8 mouse cellular contexts compared by ENCODE assay signal in the genomic region with DNA sequence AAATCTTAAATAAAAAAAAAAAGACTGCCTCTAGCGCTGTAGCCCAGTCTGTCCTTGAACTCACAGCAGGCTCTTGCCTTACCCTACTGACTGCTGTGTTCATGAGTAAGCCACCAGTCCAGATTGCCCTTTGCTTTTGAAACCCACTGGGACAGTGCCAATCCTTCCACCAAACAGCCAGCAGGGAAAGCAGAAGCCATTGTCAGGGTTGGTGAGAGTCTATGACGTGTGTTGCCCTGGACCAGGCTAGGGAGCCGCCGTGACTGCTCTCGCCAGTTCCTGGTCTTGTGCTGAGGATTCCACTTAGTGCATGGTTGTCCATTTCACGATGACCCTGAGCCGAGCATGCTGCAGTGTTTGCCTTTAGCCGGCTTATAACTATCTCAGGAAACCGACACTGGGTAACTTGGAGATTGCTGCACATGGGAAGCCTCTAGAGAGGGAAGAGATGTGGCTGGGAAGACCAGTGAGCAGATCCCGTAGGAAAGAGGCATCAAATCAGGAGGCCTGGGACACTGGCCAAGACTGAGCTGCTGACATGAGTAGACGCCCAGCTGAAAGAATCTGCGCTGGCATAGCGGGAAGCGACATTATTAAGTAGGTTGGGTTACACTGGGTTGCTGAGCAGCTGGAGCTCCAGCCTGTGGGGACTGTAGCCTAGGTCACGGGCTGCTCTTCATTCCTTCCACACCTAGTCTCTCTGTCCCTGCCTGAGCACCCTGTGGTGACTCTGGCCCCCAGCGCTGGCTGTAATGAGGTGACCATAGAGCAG. TPM values are rescaled to one million over a fixed set of nuclear protein-coding genes. Genes with fewer than 3 reads are reported as not detected.
A peak's percentile ranks its signal among the peaks of the same experiment; 100 is the strongest.
DNase-seq lines count a peak whose midpoint lies in the region; ATAC-seq and TF ChIP-seq lines count a peak whose summit lies in the region.

No protein-coding gene starts in this region.

- no peak for ATAC-seq in megakaryocyte, adult 5-6 weeks (ENCODE audit: poor library complexity, severe bottlenecking)
- no peak for ATAC-seq in erythroid progenitor cell, adult 5-6 weeks (replicated peaks; ENCODE audit: low FRiP score, poor library complexity, severe bottlenecking)

- no peak for TF ChIP-seq POLR2A in cerebellum, adult 2 months (IDR thresholded peaks at IDR 0.05; ENCODE audit: borderline replicate concordance, insufficient read depth, low read length)

- no peak overlapping the region for H3K27ac ChIP-seq in cerebellum, adult 2 months (ENCODE audit: insufficient read depth, low read length)

- H3K36me3 ChIP-seq in megakaryocyte, embryonic 14.5 days (replicated peaks; ENCODE audit: low read length), result peaks cover 65% of the 10 kb centered on the region

- H3K4me1 ChIP-seq in cerebellum, adult 2 months (ENCODE audit: control insufficient read depth, insufficient read depth, low read length), result peaks cover 32% of the 10 kb centered on the region
- H3K4me1 ChIP-seq in megakaryocyte, embryonic 14.5 days, result peaks cover 81% of the 10 kb centered on the region

- peak; percentile 42 to 57 for DNase-seq in cerebellum, adult 2 months
- no peak for DNase-seq in cerebellum, adult 8-10 months
- peak; percentile 45 for DNase-seq in heart, postnatal 25 days (ENCODE audit: low spot score)
- DNase-seq in lung, postnatal 36 days, result peak; percentile 75
- DNase-seq in layer of hippocampus, postnatal 14 days (ENCODE audit: low spot score in 2 of 2), result no peak

- WGBS in cerebellum, adult 2 months, result 54% methylated on average over 16 of the region's 16 CpGs

- H3K9me3 ChIP-seq in megakaryocyte, embryonic 14.5 days, result no peaks in the 10 kb centered on the region

- no peak for TF ChIP-seq CTCF in cerebellum, adult 2 months (IDR thresholded peaks at IDR 0.05; ENCODE audit: borderline replicate concordance, insufficient read depth, low read depth, low read length)

- intact Hi-C loops in heart, postnatal 25 days (cut with DNase I), result no loop called here

- no peak overlapping the region for H3K4me3 ChIP-seq in cerebellum, adult 2 months (replicated peaks; ENCODE audit: insufficient read depth, low read depth, low read length)
- H3K4me3 ChIP-seq in megakaryocyte, embryonic 14.5 days (replicated peaks), result peak overlapping the region; percentile 46

- no peaks in the 10 kb centered on the region for H3K27me3 ChIP-seq in cerebellum, adult 2 months (ENCODE audit: control insufficient read depth, insufficient read depth, low read length)
- no peaks in the 10 kb centered on the region for H3K27me3 ChIP-seq in megakaryocyte, embryonic 14.5 days (replicated peaks)

RNA-seq across cellular contexts. Expression of a gene that starts 19.5 kb away (rescaled TPM):
- polyA plus RNA-seq in cerebellum, adult 2 months (2012; rRNA removed), result 47.6 and 49.5 TPM in 2 replicates
- polyA plus RNA-seq in megakaryocyte, embryonic 14.5 days (2012; ENCODE audit: insufficient read depth, low replicate concordance), result 50.9 and 56.9 TPM in 2 replicates
- 20.3 and 23.1 TPM in 2 replicates for total RNA-seq in megakaryocyte, adult 5-6 weeks (2015)
- total RNA-seq in megakaryocyte, adult 5-6 weeks (2017), result 11.0 and 11.6 TPM in 2 replicates
- 10 to 100 TPM; 16.3 to 20.0 TPM for total RNA-seq in heart, postnatal 25 days (2021)
- total RNA-seq in erythroid progenitor cell, adult 5-6 weeks (2015; ENCODE audit: low replicate concordance), result 15.9 and 18.4 TPM in 2 replicates
- 13.5 and 13.7 TPM in 2 replicates for total RNA-seq in erythroid progenitor cell, adult 5-6 weeks (2017; ENCODE audit: low replicate concordance)
- 10 to 100 TPM; 60.0 to 62.8 TPM for total RNA-seq in layer of hippocampus, postnatal 14 days (2021)

RNA-seq across cellular contexts. Expression of a gene that starts 35.7 kb away (rescaled TPM):
- polyA plus RNA-seq in cerebellum, adult 2 months (2012; rRNA removed), result 46.3 and 46.6 TPM in 2 replicates
- 85.7 and 118 TPM in 2 replicates for polyA plus RNA-seq in megakaryocyte, embryonic 14.5 days (2012; ENCODE audit: insufficient read depth, low replicate concordance)
- 16.5 and 18.5 TPM in 2 replicates for total RNA-seq in megakaryocyte, adult 5-6 weeks (2015)
- 11.6 and 14.1 TPM in 2 replicates for total RNA-seq in megakaryocyte, adult 5-6 weeks (2017)
- total RNA-seq in heart, postnatal 25 days (2021), result 10 to 100 TPM; 81.2 to 82.7 TPM
- 16.2 and 28.5 TPM in 2 replicates for total RNA-seq in erythroid progenitor cell, adult 5-6 weeks (2015; ENCODE audit: low replicate concordance)
- 9.0 and 10.1 TPM in 2 replicates for total RNA-seq in erythroid progenitor cell, adult 5-6 weeks (2017; ENCODE audit: low replicate concordance)
- total RNA-seq in layer of hippocampus, postnatal 14 days (2021), result 10 to 100 TPM; 67.8 to 68.9 TPM

Comparison
In these comparisons a context has a peak if more than half of its experiments do, and no peak if none do; other contexts are left out.
1. DNase-seq: peak in cerebellum, adult 2 months (2 of 2), heart, postnatal 25 days (single experiment) and lung, postnatal 36 days (single experiment); none in cerebellum, adult 8-10 months (single experiment) and layer of hippocampus, postnatal 14 days (0 of 2).